Mouse (Mus musculus) MEL (cell line): ENCODE data around the gene Fgg.

Experiments
- CTCF ChIP-seq, 3 experiments: IDR thresholded peaks in 2 of 3; conservative IDR thresholded peaks in 1 of 3; 2 replicates each; pipeline ENCODE4 v1.5.1; 2011 to 2012; ENCODE audit warnings: low read length in 3 of 3, low read depth in 2 of 3, mild to moderate bottlenecking in 2 of 3, improper control_type of control experiment in 1 of 3, inconsistent platforms in 1 of 3, mixed read lengths in 1 of 3, moderate library complexity in 1 of 3; ENCODE audit not compliant: control insufficient read depth in 1 of 3, insufficient read depth in 1 of 3, poor library complexity in 1 of 3, severe bottlenecking in 1 of 3
- NELFE ChIP-seq: IDR thresholded peaks from 2 replicates; pipeline ENCODE4 v1.6.1; 2011; ENCODE audit warnings: low read depth, low read length, improper control_type of control experiment
- TBP ChIP-seq: IDR thresholded peaks from 2 replicates; pipeline ENCODE4 v1.8.0; 2011; ENCODE audit warnings: low read depth, low read length, improper control_type of control experiment
- USF1 ChIP-seq: IDR thresholded peaks from 2 replicates; pipeline ENCODE4 v1.6.1; 2014; ENCODE audit warnings: low read depth, mild to moderate bottlenecking, inconsistent platforms, low read length, improper control_type of control experiment, moderate library complexity

- TF ChIP-seq CTCF (IDR thresholded peaks at IDR 0.05 in 2 of 3, conservative IDR thresholded peaks at IDR 0.05 in 1 of 3; ENCODE audit: control insufficient read depth in 1 of 3, insufficient read depth in 1 of 3, low read depth in 2 of 3, low read length in 3 of 3, poor library complexity in 1 of 3, severe bottlenecking in 1 of 3): no peak
- TF ChIP-seq USF1: no peak
- TF ChIP-seq NELFE: no peak
- no peak for TF ChIP-seq TBP
These were observed 7.5 kb upstream of the Fgg start for GRCm38 (mm10) chr3:82999995-83000394.
